Mouse (Mus musculus) ovary, postnatal 14 days (tissue): ENCODE measurements around the gene Zfand3.

Experiments used
- DNase-seq: peaks from one replicate; pipeline ENCODE4 v3.0.0; 2022; ENCODE audit warnings: low spot score

The Zfand3 gene

DNA sequence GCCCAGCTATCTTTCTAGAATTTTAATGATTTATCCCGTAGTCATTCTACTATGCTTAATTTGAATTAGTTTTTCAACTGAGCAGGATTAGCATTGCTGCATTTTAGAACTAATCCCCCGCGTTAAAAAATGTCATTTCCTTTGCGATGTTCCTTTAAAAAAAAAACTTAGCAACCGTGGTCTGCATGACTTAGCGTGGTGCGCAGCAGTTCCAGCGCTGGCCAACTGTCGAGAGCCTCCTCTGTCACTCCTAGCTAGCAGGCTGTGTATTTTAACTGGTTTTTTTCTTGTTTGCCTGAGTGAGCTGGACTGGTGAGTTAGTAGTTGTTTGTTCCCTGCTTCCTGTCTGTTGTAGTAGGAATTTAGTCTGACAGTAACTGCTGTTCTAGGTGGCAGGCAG lies 48.9 kb downstream of the Zfand3 start:
- DNase-seq, result no peak

DNA sequence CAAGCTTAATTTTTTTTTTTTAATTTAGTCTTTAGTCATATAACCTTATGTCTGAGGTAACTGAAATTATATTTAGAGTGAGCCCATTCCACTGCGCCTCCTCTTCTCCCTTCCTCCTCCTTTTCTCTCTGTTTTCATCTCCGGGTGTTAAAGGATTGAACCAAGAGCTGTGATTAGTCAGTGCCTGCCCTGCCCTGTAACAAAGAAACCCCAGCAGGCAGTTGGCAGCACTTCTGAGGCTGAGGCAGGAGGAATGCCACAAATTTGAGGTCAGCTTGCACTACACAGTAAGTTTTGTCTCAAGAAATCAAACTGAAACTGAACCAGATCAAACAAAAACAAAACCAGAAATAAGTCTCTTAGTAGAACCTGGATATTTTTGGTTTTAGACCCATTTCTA lies 49.3 kb downstream of the Zfand3 start:
- no peak for DNase-seq

DNA sequence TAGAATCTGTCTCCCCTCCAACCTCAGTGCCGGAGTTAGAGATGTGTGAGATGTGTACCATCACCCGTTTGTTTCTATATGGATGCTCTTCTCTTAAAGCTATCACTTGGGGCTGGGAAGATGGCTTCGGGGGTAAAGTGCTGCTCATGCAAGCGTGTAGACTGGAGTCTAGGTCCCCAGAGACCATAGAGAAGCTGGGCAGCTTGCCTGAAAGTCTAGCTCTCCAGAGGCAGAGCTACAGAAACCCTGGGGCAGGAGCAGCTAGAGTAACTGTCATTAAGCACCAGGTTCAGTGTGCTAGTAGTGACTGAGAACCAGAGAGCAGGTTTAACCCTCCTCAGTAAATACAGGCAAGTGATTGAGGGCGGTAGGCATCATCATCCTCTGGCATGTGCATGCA lies 51.7 kb downstream of the Zfand3 start:
- DNase-seq, result no peak

- no peak for DNase-seq
Observed at GRCm38 (mm10) chr17:30058594-30058993, 54.1 kb downstream of the Zfand3 start.

GRCm38 (mm10) chr17:30059066-30059465 lies 54.5 kb downstream of the Zfand3 start:
- no peak for DNase-seq

GRCm38 (mm10) chr17:30061100-30061837 lies 56.7 kb downstream of the Zfand3 start:
- DNase-seq, result no peak

DNA sequence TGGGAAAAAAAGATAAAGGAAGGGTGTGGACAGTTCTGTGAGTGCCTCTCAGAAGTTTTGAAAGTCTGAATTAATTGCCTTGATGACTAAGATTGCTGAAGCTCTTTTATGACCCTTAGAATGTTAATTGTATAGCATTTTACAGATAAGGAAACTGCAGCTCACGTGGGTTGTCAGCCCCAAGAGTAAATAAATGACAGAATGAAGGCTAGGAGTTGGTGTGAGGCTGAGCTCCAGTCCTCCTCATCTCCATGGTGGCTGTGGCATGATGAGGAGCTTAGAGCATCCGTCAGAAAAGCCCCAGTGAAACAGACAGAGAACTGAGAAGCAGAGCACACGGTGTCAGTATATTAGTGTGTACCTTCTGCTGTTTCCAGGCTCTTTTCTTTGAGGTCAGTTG lies 59.3 kb downstream of the Zfand3 start:
- no peak for DNase-seq

GRCm38 (mm10) chr17:30064746-30065145 lies 60.2 kb downstream of the Zfand3 start:
- no peak for DNase-seq

GRCm38 (mm10) chr17:30069776-30070175 lies 65.2 kb downstream of the Zfand3 start:
- no peak for DNase-seq

DNA sequence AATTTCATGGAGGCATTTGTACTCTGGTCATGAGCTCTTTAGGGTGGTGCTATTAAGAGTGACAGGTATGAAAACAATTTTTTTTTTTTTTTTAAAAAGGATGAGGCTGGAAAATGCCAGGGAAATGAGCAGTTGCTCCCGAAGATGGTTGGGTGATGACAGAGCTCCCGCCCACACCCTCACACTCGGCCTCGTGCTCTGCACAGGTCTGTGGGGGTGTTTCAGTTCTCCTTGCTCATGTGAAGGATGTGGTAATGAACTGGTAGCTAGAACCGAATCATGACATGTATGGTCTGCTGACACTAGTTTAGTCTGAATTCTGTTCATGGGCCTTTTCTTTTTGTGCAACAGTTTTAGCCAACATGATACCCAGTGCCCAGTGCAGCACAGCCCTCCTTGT lies 66.1 kb downstream of the Zfand3 start:
- DNase-seq, result no peak

- DNase-seq, result no peak
Observed at GRCm38 (mm10) chr17:30072613-30073012, 68.1 kb downstream of the Zfand3 start.

DNA sequence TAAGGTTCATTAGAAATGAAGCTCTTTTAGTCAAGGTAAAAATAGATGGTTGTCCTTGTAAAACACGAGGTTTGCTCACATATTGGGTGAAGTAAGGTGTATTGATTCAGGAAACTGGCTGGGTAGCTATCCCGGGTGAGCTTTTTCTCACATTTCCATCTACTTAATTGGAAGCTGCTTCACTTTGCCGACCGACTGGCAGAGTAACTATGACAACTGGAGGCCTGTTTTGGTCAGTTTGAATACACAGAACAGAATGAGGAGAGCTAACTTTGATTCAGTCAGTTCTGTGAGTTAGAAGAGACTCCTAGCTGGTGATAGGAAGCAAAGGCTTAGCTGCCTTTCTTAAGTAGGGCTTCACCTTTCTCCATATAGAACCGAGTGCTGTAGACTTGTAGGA lies 71.4 kb downstream of the Zfand3 start:
- no peak for DNase-seq

- no peak for DNase-seq
Observed at GRCm38 (mm10) chr17:30084007-30084406, 79.5 kb downstream of the Zfand3 start.

DNA sequence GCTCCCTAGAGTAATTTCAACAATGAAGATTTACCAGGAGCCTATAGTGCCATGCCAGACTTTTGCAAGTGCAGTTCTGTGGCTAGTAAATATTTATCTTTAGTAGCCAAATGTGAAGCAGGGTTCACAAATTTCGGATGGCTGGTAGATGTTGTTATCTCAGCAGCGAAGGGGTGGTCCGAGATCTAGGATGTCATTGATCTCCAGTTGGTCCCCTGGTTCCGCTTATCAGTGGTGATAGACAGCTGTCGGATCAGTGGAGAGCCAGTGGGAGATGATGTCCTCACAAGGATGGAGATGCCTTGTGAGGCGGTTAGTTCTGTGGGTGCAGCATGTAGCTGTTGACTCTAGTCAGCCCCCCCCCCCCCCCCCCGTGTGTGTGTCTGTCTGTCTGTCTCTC lies 82.2 kb downstream of the Zfand3 start:
- no peak for DNase-seq

DNA sequence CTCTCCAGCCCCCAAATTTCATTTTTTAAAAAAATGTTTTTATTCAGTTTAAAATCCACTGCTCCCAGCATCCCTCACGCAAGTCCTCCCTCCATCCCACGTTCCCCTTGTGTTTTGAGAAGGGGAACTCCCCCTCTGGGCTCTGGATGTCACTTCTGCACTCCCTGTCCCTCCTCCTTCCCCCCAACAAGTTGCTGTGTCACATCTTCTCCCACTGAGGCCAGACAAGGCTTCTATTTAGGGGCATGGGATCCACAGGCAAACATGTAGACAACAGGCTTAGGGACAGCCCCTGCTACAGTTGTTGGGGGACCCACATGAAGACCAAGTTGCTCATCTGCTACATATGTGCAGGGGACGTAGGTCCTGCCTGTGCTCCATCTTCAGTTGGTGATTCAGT lies 83.9 kb downstream of the Zfand3 start:
- no peak for DNase-seq

DNA sequence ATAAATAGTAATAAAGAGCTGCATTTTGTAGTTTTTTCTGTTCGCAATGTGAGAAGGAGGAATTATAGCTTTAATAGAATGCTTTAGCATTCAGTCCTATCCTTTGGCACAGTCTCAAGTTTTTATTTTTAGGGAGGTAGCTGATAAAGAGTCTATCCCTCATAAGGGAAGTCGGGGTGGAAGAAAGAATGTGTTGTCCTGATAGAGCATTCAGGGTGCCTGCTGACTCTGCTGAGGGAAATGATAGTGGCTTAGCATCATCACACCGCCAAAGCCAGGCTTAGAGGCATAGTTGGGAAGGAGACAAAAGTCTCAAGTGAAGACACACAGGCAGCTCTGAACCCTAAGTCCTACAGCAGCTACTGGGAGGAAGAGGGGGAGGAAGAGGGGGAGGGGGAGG lies 85.9 kb downstream of the Zfand3 start:
- no peak for DNase-seq

GRCm38 (mm10) chr17:30093148-30093749 lies 88.7 kb downstream of the Zfand3 start:
- DNase-seq, result no peak

DNA sequence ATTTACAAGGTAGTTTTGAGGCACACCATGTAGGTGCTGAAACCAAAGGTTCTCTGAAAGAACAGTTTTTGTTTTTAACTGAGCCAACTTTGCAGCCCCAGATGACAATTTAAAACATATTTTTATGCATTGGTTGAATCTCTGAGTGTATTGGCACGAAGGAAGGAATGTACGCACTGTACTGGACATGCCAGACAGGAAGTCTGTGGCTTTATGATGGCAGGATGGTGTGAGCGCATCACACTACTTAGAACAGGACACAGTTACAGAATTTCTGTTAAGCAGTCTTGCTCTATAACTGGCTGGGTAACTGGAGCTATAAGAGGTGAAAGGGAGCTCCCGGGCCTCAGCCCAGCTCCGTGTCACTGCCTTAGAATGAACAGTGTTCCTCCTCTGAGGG lies 92.6 kb downstream of the Zfand3 start:
- DNase-seq, result no peak

- DNase-seq, result no peak
Observed at GRCm38 (mm10) chr17:30097677-30098076, 93.1 kb downstream of the Zfand3 start.

DNA sequence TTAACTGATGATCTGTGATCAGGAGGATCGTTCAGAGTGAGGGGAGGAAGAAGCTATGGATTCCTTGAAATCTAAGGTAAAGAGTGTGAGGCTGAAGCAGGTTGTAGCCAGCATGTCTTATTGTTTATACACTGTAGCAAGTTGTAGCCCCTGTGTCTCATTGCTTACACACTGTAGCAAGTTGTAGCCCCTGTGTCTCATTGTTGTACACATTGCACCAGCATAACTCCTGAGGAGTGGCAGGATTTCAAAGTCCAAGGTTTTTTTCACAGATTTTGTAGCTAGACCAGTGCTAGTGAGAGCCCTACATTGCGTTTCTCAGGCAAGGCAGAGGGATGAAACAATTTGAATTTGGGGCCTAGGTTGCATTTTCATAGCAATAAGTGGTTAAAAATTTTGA lies 95.1 kb downstream of the Zfand3 start:
- DNase-seq, result no peak

DNA sequence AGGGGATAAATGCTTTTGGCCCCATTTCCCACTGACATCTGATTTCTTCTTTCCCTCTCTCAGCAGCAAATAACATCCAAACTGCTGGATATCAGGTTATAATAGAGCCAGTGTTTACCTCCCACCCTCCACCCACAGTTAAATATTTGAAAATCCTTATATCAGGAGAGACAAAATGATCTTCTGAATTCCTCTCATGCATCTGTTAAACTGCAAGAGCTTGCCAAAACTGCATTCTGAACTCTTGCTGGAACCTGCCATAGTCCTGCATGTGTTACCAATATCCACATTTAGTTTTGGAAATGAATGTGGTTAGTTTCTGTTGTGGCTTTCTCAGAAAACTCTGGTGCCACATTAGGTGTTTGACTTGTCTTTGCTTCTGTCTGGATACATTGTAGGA lies 97.3 kb downstream of the Zfand3 start:
- no peak for DNase-seq

- no peak for DNase-seq
Observed at GRCm38 (mm10) chr17:30103005-30103404, 98.5 kb downstream of the Zfand3 start.

GRCm38 (mm10) chr17:30103641-30104165 lies 99.2 kb downstream of the Zfand3 start:
- no peak for DNase-seq

DNA sequence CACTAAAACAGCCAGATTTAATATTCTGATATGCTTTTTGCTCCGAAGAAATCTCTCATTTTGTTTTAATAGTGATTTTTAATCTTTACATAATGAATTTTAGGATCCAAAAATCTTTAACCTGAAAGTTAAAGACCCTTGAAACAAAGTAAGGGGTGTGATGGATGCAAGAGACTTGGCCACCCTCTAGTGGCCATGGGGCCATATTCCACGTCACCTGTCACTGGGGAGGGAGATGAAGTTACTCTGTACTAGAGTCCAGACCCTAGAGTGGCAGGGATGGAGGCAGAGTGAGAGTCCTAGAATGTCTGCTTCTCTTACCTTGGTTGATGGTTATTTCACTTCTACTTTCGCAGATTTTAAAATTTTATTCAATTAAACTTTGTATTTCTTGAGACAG lies 100.8 kb downstream of the Zfand3 start:
- DNase-seq, result no peak
